Mouse (Mus musculus) retina, embryonic 14.5 days (tissue): Measurements from ENCODE around the gene Pzp.

Experiments
- DNase-seq: peaks from one replicate; pipeline ENCODE4 v3.0.0-alpha.2; 2015; ENCODE audit warnings: low spot score

Gene Pzp

GRCm38 (mm10) chr6:128436356-128437005 lies 90.0 kb downstream of the Pzp start:
- no peak for DNase-seq

- DNase-seq: no peak
These were observed 91.0 kb downstream of the Pzp start for GRCm38 (mm10) chr6:128435474-128435873.
